Mouse (Mus musculus) neural tube, embryonic 12.5 days (tissue): Measurements from ENCODE around the gene Myo1d. TPM values are rescaled to one million over a fixed set of nuclear protein-coding genes. Genes with fewer than 3 reads are reported as not detected.

Source experiments
- ATAC-seq: fragments of 200-750 bp; cut with Nextera tagmentation; 2 replicates; pipeline ENCODE4 v1.8.0; 2017; ENCODE audit warnings: low read depth, mild to moderate bottlenecking, moderate TSS enrichment, moderate library complexity; ENCODE audit not compliant: low FRiP score
- H3K27ac ChIP-seq: fragments of 300-500 bp; sonication (generic); 2 replicates; pipeline ENCODE4 v1.5.1; 2016
- H3K27me3 ChIP-seq: fragments of 300-500 bp; sonication (generic); replicated peaks from 2 replicates; pipeline ENCODE4 v1.6.1; 2016; ENCODE audit warnings: mild to moderate bottlenecking
- H3K36me3 ChIP-seq: fragments of 300-500 bp; sonication (generic); 2 replicates; pipeline ENCODE4 v1.6.1; 2016; ENCODE audit warnings: mild to moderate bottlenecking
- H3K4me1 ChIP-seq: fragments of 300-500 bp; sonication (generic); 2 replicates; pipeline ENCODE4 v1.6.1; 2016
- H3K4me2 ChIP-seq: fragments of 300-500 bp; sonication (generic); replicated peaks from 2 replicates; pipeline ENCODE4 v1.6.1; 2016; ENCODE audit warnings: mild to moderate bottlenecking
- H3K4me3 ChIP-seq: fragments of 300-500 bp; sonication (generic); 2 replicates; pipeline ENCODE4 v1.5.1; 2016
- H3K9ac ChIP-seq: fragments of 300-500 bp; sonication (generic); 2 replicates; pipeline ENCODE4 v1.6.1; 2016; ENCODE audit warnings: mild to moderate bottlenecking
- H3K9me3 ChIP-seq: fragments of 300-500 bp; sonication (generic); 2 replicates; pipeline ENCODE4 v1.6.1; 2016; ENCODE audit warnings: mild to moderate bottlenecking
- WGBS: fragments of 180-500 bp; shearing (Covaris S2); methylation state at CpG from one replicate; pipeline ENCODE4 v1.1.7; 2016; 5-methylcytosine and 5-hydroxymethylcytosine counted together
- polyA plus RNA-seq: library from polyadenylated mRNA; unstranded; fragments of >200 nt; fragmentation: Nextera tagmentation; extraction: Ambion mirVana; gene quantifications from 2 replicates; pipeline ENCODE4 v1.2.1, GENCODE M21; 2016

Myo1d gene
- polyA plus RNA-seq, 1 experiment from 2014 or later = 2.2 TPM

DNA sequence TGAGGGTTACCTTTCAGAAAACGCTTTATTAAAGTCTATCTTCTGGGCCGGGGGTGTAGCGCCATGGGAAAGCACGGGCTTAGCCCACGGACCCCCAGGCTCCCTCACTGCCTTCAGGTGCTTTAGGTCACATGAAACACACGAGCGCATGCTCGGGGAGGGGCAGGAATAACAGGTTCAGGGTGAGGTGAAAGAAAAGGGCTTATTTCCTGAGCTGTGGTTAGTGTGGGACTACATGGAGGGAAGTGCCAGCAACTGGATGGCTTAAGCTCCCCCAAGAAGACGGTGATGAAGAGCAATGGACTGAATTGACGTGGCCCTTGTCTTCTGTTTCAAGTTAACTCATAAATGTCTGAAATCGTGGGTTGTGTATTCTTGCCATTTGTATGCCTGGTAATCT is 226.8 kb downstream of the Myo1d start:
- Histone ChIP-seq H3K4me1 (no peaks in the 10 kb centered on the region), H3K9ac (no peak overlapping the region), H3K27me3 (0 out of 2 replicates have a peak, but pooled peaks cover 4% of the 10 kb centered on the region), H3K4me3 (no peak overlapping the region), H3K36me3 (no peaks in the 10 kb centered on the region), H3K27ac (no peak overlapping the region), H3K9me3 (no peaks in the 10 kb centered on the region), H3K4me2 (no peak overlapping the region)
- ATAC-seq = no peak
- 89% methylated on average over 11 of the region's 11 CpGs for WGBS

DNA sequence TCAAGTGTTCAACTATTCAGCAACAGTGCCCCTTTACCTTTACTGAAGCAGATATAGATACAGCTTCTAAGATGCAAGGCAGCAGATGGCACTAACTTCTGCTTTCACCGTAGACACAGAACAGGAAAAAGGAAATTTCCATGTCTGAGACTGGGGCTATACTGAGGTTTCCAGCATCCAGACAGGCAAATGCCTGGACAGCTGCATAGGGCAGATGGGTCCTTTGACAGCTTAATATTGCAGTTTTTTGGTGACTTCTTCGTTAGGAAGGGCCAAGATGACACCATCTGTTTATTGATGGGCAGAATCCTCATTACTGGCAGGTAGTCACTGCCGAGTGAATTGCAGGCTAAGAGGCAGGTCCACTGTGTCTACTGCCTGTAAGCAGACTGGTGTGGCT is 228.2 kb downstream of the Myo1d start:
- Histone ChIP-seq H3K4me1 (no peaks in the 10 kb centered on the region), H3K9me3 (no peaks in the 10 kb centered on the region), H3K27me3 (0 out of 2 replicates have a peak, but pooled peaks cover 4% of the 10 kb centered on the region), H3K36me3 (no peaks in the 10 kb centered on the region), H3K9ac (no peak overlapping the region), H3K4me3 (no peak overlapping the region), H3K27ac (no peak overlapping the region), H3K4me2 (no peak overlapping the region)
- 58% methylated on average over 3 of the region's 3 CpGs for WGBS
- ATAC-seq = no peak

DNA sequence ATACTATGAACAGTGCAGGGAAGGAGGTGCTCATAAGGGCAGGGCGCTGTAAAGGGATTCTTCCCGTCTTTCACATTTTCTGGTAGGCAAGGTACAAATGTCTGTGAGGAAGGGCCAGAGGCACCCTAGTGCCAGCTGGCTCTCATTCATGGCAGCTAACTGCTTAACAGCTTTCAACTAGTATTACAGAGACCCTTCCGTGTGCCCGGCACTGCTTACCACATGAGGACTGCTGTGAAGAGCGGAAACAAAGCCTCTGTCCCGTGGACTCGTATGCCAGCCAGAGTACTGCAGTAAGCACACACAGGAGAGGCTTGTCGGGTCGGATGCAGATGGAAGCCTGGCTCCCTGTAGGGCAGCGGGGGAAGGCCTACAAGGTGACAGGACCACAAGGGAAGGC is 229.6 kb downstream of the Myo1d start:
- H3K9me3 ChIP-seq = no peaks in the 10 kb centered on the region
- no peak overlapping the region for H3K9ac ChIP-seq
- WGBS = 71% methylated on average over 10 of the region's 10 CpGs
- ATAC-seq = no peak
- H3K36me3 ChIP-seq = no peaks in the 10 kb centered on the region
- H3K27ac ChIP-seq = no peak overlapping the region
- no peak overlapping the region for H3K4me3 ChIP-seq
- H3K4me2 ChIP-seq = no peak overlapping the region
- 0 out of 2 replicates have a peak, but pooled peaks cover 4% of the 10 kb centered on the region for H3K27me3 ChIP-seq
- no peaks in the 10 kb centered on the region for H3K4me1 ChIP-seq

DNA sequence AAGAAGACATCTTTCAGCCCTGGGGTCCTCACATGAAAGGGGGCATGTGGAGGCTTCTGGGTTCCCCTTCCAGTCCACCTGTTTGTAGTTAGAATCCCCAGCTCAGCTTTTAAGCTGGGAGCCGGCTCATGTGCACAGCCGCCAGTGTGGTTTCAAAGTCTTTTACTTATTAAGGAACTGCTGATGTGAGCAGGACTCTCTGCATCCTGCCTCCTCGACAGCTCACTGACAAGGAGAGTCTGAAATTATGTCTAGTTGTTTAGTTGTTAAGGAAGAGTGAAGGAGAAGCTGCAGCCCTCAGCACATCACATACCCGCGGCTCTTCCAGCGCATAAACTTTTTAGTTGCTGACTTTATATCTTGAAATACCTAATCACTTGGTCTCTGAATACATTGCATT is 230.0 kb downstream of the Myo1d start:
- Histone ChIP-seq H3K27ac (no peak overlapping the region), H3K9ac (no peak overlapping the region), H3K36me3 (no peaks in the 10 kb centered on the region), H3K4me2 (no peak overlapping the region), H3K9me3 (no peaks in the 10 kb centered on the region), H3K27me3 (0 out of 2 replicates have a peak, but pooled peaks cover 4% of the 10 kb centered on the region), H3K4me3 (no peak overlapping the region), H3K4me1 (no peaks in the 10 kb centered on the region)
- WGBS = 83% methylated on average over 6 of the region's 6 CpGs
- ATAC-seq = no peak

DNA sequence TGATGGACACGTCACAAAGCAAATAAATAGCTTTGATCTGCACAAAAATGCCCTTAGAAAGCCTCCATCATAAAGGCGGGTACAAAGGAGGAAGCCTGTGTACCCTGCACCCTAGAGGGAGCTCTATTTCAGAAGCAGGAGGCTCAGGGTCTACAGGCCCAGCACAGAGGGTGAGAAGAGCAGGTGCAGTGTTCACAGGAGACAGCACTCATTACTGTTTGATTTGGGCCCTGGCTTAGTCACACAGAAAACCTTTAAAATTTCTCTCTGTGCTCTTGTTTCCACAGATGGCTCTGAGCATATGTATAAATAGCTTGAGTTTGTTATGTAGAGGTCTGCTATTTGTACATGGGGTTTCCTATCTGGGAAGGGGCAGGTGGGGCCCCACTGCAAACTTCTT is 233.6 kb downstream of the Myo1d start:
- Histone ChIP-seq H3K9me3 (no peaks in the 10 kb centered on the region), H3K4me3 (no peak overlapping the region), H3K27me3 (no peaks in the 10 kb centered on the region), H3K9ac (no peak overlapping the region), H3K4me2 (no peak overlapping the region), H3K4me1 (no peaks in the 10 kb centered on the region), H3K36me3 (no peaks in the 10 kb centered on the region), H3K27ac (no peak overlapping the region)
- ATAC-seq = no peak
- 57% methylated on average over 2 of the region's 2 CpGs for WGBS

DNA sequence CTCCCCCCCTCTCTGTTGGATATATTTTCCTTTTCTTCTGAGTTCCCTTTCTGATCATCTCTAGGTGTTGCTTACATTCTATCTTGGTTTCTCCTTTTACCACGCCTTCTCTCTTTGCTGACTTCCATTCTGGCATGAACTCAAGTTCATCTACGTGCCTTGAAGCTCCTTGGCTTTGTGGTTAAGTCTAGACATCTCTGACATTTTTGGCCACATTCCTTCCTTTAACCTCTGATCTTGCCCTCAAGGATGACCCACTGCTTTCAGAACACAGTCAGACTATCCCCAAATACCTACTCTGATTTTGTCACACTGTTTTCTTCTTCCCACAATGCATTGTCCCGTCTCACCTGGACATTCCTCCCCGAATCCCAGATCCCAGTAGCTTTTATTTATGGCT is 240.8 kb downstream of the Myo1d start:
- no peak overlapping the region for H3K9ac ChIP-seq
- WGBS = 78% methylated on average over 4 of the region's 4 CpGs
- no peak overlapping the region for H3K27ac ChIP-seq
- no peak for ATAC-seq
- no peaks in the 10 kb centered on the region for H3K36me3 ChIP-seq
- no peak overlapping the region for H3K4me2 ChIP-seq
- H3K4me3 ChIP-seq = no peak overlapping the region
- no peaks in the 10 kb centered on the region for H3K4me1 ChIP-seq
- H3K27me3 ChIP-seq = no peaks in the 10 kb centered on the region
- no peaks in the 10 kb centered on the region for H3K9me3 ChIP-seq

DNA sequence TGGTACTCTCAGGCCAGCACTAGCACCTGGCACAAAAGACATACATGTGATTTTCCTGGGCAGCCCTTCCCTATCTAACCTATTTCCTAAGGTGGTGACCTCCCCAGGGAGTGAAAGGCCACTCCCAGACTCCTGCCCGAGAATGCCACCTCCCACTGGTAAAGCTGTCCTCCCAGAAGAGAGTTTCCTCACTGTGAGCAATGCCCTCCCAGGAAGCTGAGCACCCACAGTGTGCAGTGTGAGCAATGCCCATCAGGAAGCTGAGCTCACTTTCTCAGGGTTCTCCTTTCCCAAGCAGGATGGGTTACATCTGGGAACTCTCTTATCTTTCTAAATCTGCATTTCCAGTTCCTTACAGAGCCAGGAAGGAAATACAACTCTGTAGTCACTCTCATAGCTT is 246.9 kb downstream of the Myo1d start:
- ATAC-seq = no peak
- H3K27me3 ChIP-seq = no peaks in the 10 kb centered on the region
- no peaks in the 10 kb centered on the region for H3K36me3 ChIP-seq
- no peak overlapping the region for H3K4me3 ChIP-seq
- no peak overlapping the region for H3K27ac ChIP-seq
- no peak overlapping the region for H3K9ac ChIP-seq
- H3K4me1 ChIP-seq = no peaks in the 10 kb centered on the region
- no peak overlapping the region for H3K4me2 ChIP-seq
- WGBS = 55% methylated on average over 1 of the region's 1 CpGs
- H3K9me3 ChIP-seq = no peaks in the 10 kb centered on the region

DNA sequence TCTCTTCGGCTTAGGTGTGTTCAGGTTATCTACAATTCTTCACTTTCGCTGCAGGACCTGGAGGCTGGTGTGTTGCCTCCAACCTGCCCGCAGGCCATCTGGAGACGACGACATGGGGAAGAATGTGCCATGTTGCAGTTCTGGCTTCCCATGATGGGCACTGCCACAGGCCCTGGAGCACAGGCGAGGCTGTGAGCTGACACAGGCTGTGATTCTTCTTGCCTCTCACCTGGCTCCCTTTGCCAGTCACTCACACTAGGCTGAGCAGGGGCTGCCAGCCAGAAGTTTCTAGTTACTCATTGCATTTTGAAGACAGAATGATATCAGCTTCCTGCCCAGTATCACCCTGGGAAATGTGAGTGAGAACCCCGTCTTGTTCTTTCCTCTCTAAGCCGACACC is 250.7 kb downstream of the Myo1d start:
- no peak overlapping the region for H3K4me2 ChIP-seq
- no peaks in the 10 kb centered on the region for H3K4me1 ChIP-seq
- peaks cover 4% of the 10 kb centered on the region; the same call in 1 of the 2 replicates for H3K9me3 ChIP-seq
- H3K4me3 ChIP-seq = no peak overlapping the region
- H3K27ac ChIP-seq = no peak overlapping the region
- 84% methylated on average over 8 of the region's 8 CpGs for WGBS
- no peak for ATAC-seq
- no peaks in the 10 kb centered on the region for H3K27me3 ChIP-seq
- no peak overlapping the region for H3K9ac ChIP-seq
- no peaks in the 10 kb centered on the region for H3K36me3 ChIP-seq

DNA sequence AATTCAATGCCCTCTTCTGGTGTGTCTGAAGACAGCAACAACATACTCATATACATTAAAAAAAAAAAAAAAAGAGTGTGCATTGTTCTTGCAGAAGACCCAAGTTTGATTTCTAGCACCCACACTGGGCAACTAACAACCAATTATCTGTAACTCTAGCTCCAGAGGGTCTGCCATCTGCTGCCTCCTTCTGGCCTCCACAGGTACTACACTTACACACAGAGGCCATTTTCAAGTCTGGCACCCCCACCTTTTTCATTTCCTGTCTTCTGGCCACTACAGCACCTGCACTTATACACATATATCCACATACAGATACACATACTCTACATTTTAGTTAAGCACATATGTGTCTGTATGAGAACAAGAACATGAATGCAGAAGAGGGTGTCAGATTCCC is 252.1 kb downstream of the Myo1d start:
- H3K4me2 ChIP-seq = no peak overlapping the region
- no peak for ATAC-seq
- H3K36me3 ChIP-seq = no peaks in the 10 kb centered on the region
- no peaks in the 10 kb centered on the region for H3K4me1 ChIP-seq
- no peak overlapping the region for H3K27ac ChIP-seq
- no peaks in the 10 kb centered on the region for H3K27me3 ChIP-seq
- H3K9me3 ChIP-seq = peaks cover 4% of the 10 kb centered on the region; the same call in 1 of the 2 replicates
- no peak overlapping the region for H3K4me3 ChIP-seq
- H3K9ac ChIP-seq = no peak overlapping the region

DNA sequence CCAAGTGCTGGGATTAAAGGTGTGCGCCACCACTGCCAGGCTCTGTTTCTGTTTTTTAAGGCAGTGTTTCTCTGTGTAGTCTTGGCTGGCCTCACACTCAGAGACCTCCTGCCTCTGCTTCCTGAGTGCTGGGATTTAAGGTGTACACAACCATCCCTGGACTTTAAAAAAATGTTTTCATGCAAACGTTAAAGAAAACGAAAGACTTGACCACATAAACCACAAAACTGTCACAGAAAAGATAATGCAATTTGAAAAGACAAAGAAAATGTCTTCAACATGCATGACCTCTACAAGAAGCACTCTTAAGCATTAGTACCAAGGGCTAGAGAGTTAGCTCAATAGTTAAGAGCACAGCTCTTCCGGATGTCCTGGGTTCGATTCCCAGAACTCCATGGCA is 255.6 kb downstream of the Myo1d start:
- no peak overlapping the region for H3K4me3 ChIP-seq
- peaks cover 7% of the 10 kb centered on the region for H3K4me1 ChIP-seq
- H3K27me3 ChIP-seq = 0 out of 2 replicates have a peak, but pooled peaks cover 4% of the 10 kb centered on the region
- no peaks in the 10 kb centered on the region for H3K36me3 ChIP-seq
- 93% methylated on average over 5 of the region's 5 CpGs for WGBS
- H3K4me2 ChIP-seq = no peak overlapping the region
- H3K27ac ChIP-seq = no peak overlapping the region
- no peak overlapping the region for H3K9ac ChIP-seq
- H3K9me3 ChIP-seq = peaks cover 4% of the 10 kb centered on the region; the same call in 1 of the 2 replicates
- ATAC-seq = no peak

DNA sequence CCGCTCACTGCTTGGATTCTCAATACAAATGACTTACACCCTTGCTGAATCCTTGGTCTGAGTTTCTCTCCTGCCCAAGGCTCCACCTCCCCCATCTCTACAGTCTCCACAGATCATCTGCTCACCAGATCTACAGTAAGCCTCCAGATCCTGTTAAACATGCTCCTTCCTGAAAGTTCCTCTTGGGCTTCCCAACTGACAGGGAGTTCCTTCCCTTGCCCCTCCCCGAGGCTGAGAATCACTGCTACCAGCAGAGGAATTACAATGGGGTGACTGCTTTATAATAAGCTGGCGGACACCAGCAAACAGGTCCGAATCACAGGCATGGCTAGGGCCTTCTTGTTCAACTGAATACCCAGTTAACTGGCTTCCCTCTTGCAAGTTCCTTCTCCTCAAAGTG is 256.4 kb downstream of the Myo1d start:
- Histone ChIP-seq H3K9ac (no peak overlapping the region), H3K4me2 (no peak overlapping the region), H3K4me3 (no peak overlapping the region), H3K27ac (no peak overlapping the region), H3K9me3 (peaks cover 4% of the 10 kb centered on the region; the same call in 1 of the 2 replicates), H3K36me3 (no peaks in the 10 kb centered on the region), H3K27me3 (0 out of 2 replicates have a peak, but pooled peaks cover 4% of the 10 kb centered on the region), H3K4me1 (peaks cover 15% of the 10 kb centered on the region)
- no peak for ATAC-seq
- WGBS = 63% methylated on average over 4 of the region's 4 CpGs

DNA sequence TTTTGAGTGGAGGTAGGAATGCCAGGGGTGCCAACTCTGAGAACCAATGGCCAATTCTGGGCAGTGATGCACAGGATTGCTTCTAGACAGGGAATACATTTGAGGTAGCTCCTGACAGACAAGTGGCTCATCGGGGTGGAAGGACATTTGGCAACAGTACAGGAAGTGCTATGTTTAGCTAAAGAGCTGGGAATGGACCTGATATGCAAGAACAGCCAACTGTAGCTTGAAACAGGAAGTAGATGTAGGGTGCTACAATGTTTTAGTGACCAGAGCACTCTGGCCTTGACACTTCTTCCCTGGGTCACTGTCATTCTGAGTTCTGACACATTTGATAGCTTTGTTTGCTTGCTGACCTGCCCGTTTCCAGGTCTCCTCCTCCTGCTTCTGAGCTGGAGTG is 257.0 kb downstream of the Myo1d start:
- Histone ChIP-seq H3K27ac (no peak overlapping the region), H3K9ac (no peak overlapping the region), H3K4me1 (peaks cover 21% of the 10 kb centered on the region), H3K27me3 (0 out of 2 replicates have a peak, but pooled peaks cover 4% of the 10 kb centered on the region), H3K36me3 (no peaks in the 10 kb centered on the region), H3K9me3 (peaks cover 3% of the 10 kb centered on the region; the same call in 1 of the 2 replicates), H3K4me2 (no peak overlapping the region), H3K4me3 (no peak overlapping the region)
- WGBS = 67% methylated on average over 2 of the region's 2 CpGs
- no peak for ATAC-seq

DNA sequence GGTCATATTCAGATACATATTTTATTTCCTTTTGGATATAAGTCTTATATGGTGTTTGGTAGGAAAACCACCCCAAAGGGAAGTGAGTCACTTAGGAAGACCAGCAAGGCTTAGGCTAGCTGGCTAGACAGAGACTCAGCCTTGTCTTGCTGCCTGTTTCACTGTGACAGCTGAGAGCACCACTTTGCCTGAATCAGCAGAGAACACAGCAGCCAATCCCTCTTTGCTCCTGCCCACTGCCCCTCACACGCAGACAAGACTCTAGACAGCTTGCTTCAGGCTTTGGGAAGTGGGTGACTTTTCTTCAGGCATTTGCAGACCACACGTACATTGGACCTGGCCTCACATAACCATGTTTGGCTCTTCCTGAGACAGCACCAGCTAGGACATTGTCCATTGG is 258.7 kb downstream of the Myo1d start:
- 84% methylated on average over 2 of the region's 2 CpGs for WGBS
- ATAC-seq = no peak
- Histone ChIP-seq H3K9ac (no peak overlapping the region), H3K4me2 (no peak overlapping the region), H3K27me3 (0 out of 2 replicates have a peak, but pooled peaks cover 4% of the 10 kb centered on the region), H3K36me3 (no peaks in the 10 kb centered on the region), H3K9me3 (no peaks in the 10 kb centered on the region), H3K27ac (no peak overlapping the region), H3K4me3 (no peak overlapping the region), H3K4me1 (peaks cover 22% of the 10 kb centered on the region)
